ENCODE assay signal across 8 mouse cellular contexts in the genomic region with DNA sequence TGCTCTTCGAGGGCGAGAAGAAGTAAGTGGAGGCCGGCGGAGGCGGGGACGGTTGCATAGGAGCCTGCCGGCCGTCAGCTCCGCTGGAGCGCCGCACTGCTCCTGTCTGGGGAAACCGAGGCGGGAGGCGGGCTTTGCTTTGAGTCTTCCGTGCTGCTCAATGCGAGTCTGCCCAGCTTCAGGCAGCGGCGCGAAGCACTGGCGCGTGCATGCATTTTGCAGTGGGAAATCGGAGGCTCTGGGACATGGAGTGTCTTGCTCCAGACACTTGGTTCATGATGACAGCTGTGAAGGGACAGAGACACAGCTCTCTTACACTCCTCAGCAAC. TPM values are rescaled to one million over a fixed set of nuclear protein-coding genes. Genes with fewer than 3 reads are reported as not detected.
DNase-seq lines count a peak whose midpoint lies in the region; ATAC-seq and TF ChIP-seq lines count a peak whose summit lies in the region.

No protein-coding gene starts in this region.

- peak overlapping the region; percentile 95 for H3K9ac ChIP-seq in heart, embryonic 14.5 days (ENCODE audit: low read length)
- peak overlapping the region; percentile 80 for H3K9ac ChIP-seq in hindbrain, embryonic 12.5 days

- H3K9me3 ChIP-seq in heart, embryonic 14.5 days (ENCODE audit: control insufficient read depth, low read length): no peaks in the 10 kb centered on the region
- no peaks in the 10 kb centered on the region for H3K9me3 ChIP-seq in hindbrain, embryonic 12.5 days (replicated peaks)
- no peaks in the 10 kb centered on the region for H3K9me3 ChIP-seq in midbrain, embryonic 10.5 days (replicated peaks)

- TF ChIP-seq CTCF in Patski (IDR thresholded peaks at IDR 0.05): no peak

- peaks cover 24% of the 10 kb centered on the region for H3K36me3 ChIP-seq in heart, embryonic 14.5 days (ENCODE audit: control insufficient read depth, insufficient read depth, low read length)
- peaks cover 22% of the 10 kb centered on the region for H3K36me3 ChIP-seq in hindbrain, embryonic 12.5 days
- peaks cover 37% of the 10 kb centered on the region for H3K36me3 ChIP-seq in midbrain, embryonic 10.5 days

- H3K4me1 ChIP-seq in heart, embryonic 14.5 days (ENCODE audit: control insufficient read depth in 2 of 2, insufficient read depth in 2 of 2, low read length in 2 of 2): peaks cover 5 to 18% of the 10 kb centered on the region in 2 experiments
- H3K4me1 ChIP-seq in hindbrain, embryonic 12.5 days: peaks cover 23% of the 10 kb centered on the region
- peaks cover 24% of the 10 kb centered on the region for H3K4me1 ChIP-seq in midbrain, embryonic 10.5 days

- H3K27me3 ChIP-seq in heart, embryonic 14.5 days (ENCODE audit: control insufficient read depth, insufficient read depth, low read length): no peaks in the 10 kb centered on the region
- no peaks in the 10 kb centered on the region for H3K27me3 ChIP-seq in Patski
- H3K27me3 ChIP-seq in hindbrain, embryonic 12.5 days: no peaks in the 10 kb centered on the region
- H3K27me3 ChIP-seq in midbrain, embryonic 10.5 days (ENCODE audit: low read depth, poor library complexity, severe bottlenecking): no peaks in the 10 kb centered on the region

- DNase-seq in heart, postnatal 10 days: no peak
- no peak for DNase-seq in Patski (ENCODE audit: low read depth, low spot score)
- DNase-seq in midbrain, embryonic 10.5 days (ENCODE audit: low spot score): no peak
- no peak for DNase-seq in adrenal gland, postnatal 10 days
- DNase-seq in frontal cortex, postnatal 25 days (ENCODE audit: low spot score in 2 of 2): no peak
- no peak for DNase-seq in left cerebral cortex, adult 9 months (ENCODE audit: low spot score in 2 of 2)

- in situ Hi-C loops in Patski (cut with MboI; ENCODE audit: low pct_unique_long_range_greater_than_20kb): no loop called here

- under 1% methylated on average over 22 of the region's 22 CpGs for WGBS in heart, embryonic 14.5 days
- WGBS in hindbrain, embryonic 12.5 days: under 1% methylated on average over 22 of the region's 22 CpGs
- under 1% methylated on average over 22 of the region's 22 CpGs for WGBS in midbrain, embryonic 10.5 days

- H3K27ac ChIP-seq in heart, embryonic 14.5 days (replicated peaks in 1 of 2; ENCODE audit: control insufficient read depth in 1 of 2, insufficient read depth in 1 of 2, low read depth in 2 of 2, low read length in 2 of 2): peak overlapping the region in 1 of 2 experiments; percentile 65; a peak in 1 of 4 replicates
- H3K27ac ChIP-seq in hindbrain, embryonic 12.5 days: peak overlapping the region; percentile 56; the same call in 1 of the 2 replicates
- H3K27ac ChIP-seq in midbrain, embryonic 10.5 days (replicated peaks): peak overlapping the region; percentile 89

- H3K4me2 ChIP-seq in heart, embryonic 14.5 days (ENCODE audit: low read length): peak overlapping the region; percentile 95
- peak overlapping the region; percentile 88 for H3K4me2 ChIP-seq in hindbrain, embryonic 12.5 days (replicated peaks)

- peak; percentile 28 for ATAC-seq in heart, embryonic 14.5 days (ENCODE audit: insufficient number of reproducible peaks, insufficient read depth, low FRiP score, low read depth)
- ATAC-seq in Patski: peak; percentile 19
- peak; percentile 65 for ATAC-seq in hindbrain, embryonic 12.5 days (ENCODE audit: low FRiP score)

- intact Hi-C loops in heart, postnatal 10 days (cut with DNase I): loop anchor here (1.0 to 5.0 kb wide), 2 partner anchors 19 to 71 kb away; no protein-coding TSS in a partner anchor

- CTCF ChIA-PET in Patski (lab: Charles Lee): interaction anchor here (1.0 to 2.5 kb wide), 4 partner anchors 12 to 52 kb away, joined by 3 to 18 read pairs (median 4); no protein-coding TSS in a partner anchor

- POLR2A ChIA-PET in Patski (lab: Charles Lee): interaction anchor here (0.7 to 0.9 kb wide), 2 partner anchors 17 to 18 kb away, joined by 3 read pairs; no protein-coding TSS in a partner anchor

- H3K4me3 ChIP-seq in heart, embryonic 14.5 days (ENCODE audit: control insufficient read depth in 1 of 2, insufficient read depth in 1 of 2, low read depth in 1 of 2, low read length in 2 of 2): peak overlapping the region; percentile 86 to 97
- peak overlapping the region; percentile 75 for H3K4me3 ChIP-seq in hindbrain, embryonic 12.5 days
- H3K4me3 ChIP-seq in midbrain, embryonic 10.5 days: peak overlapping the region; percentile 91

RNA-seq across cellular contexts. Expression of a gene that starts 0.3 kb away (rescaled TPM):
- 166 and 178 TPM in 2 replicates for polyA plus RNA-seq in heart, embryonic 14.5 days (2014; fragmentation: Nextera tagmentation; extraction: Ambion mirVana)
- total RNA-seq in heart, postnatal 10 days (2021): 10 to 100 TPM; 63.9 to 80.0 TPM
- 147 TPM for polyA plus RNA-seq in Patski (2021)
- 187 and 217 TPM in 2 replicates for polyA plus RNA-seq in hindbrain, embryonic 12.5 days (2016; fragmentation: Nextera tagmentation; extraction: Ambion mirVana)
- polyA plus RNA-seq in midbrain, embryonic 10.5 days (2016; fragmentation: Nextera tagmentation; extraction: Ambion mirVana): 286 and 311 TPM in 2 replicates
- total RNA-seq in adrenal gland, postnatal 10 days (2021): 10 to 100 TPM; 84.1 to 89.4 TPM

RNA-seq across cellular contexts. Expression of a gene that starts 19.1 kb away (rescaled TPM):
- polyA plus RNA-seq in heart, embryonic 14.5 days (2014; fragmentation: Nextera tagmentation; extraction: Ambion mirVana): 13.8 and 16.9 TPM in 2 replicates
- 1 to 10 TPM; 7.0 to 7.7 TPM for total RNA-seq in heart, postnatal 10 days (2021)
- 37.3 TPM for polyA plus RNA-seq in Patski (2021)
- polyA plus RNA-seq in hindbrain, embryonic 12.5 days (2016; fragmentation: Nextera tagmentation; extraction: Ambion mirVana): 34.5 and 36.6 TPM in 2 replicates
- polyA plus RNA-seq in midbrain, embryonic 10.5 days (2016; fragmentation: Nextera tagmentation; extraction: Ambion mirVana): 56.9 and 59.0 TPM in 2 replicates
- 10 to 100 TPM in 1 of 2 experiments, 1 to 10 TPM in 1; 8.6 to 11.9 TPM for total RNA-seq in adrenal gland, postnatal 10 days (2021)

RNA-seq across cellular contexts. Expression of a gene that starts 19.2 kb away (rescaled TPM):
- 9.5 and 9.9 TPM in 2 replicates for polyA plus RNA-seq in heart, embryonic 14.5 days (2014; fragmentation: Nextera tagmentation; extraction: Ambion mirVana)
- 1 to 10 TPM; 6.1 to 7.1 TPM for total RNA-seq in heart, postnatal 10 days (2021)
- 11.2 TPM for polyA plus RNA-seq in Patski (2021)
- 23.0 and 23.3 TPM in 2 replicates for polyA plus RNA-seq in hindbrain, embryonic 12.5 days (2016; fragmentation: Nextera tagmentation; extraction: Ambion mirVana)
- polyA plus RNA-seq in midbrain, embryonic 10.5 days (2016; fragmentation: Nextera tagmentation; extraction: Ambion mirVana): 27.1 and 27.5 TPM in 2 replicates
- total RNA-seq in adrenal gland, postnatal 10 days (2021): 1 to 10 TPM; 5.6 to 9.2 TPM

RNA-seq across cellular contexts. Expression of a gene that starts 33.0 kb away (rescaled TPM):
- polyA plus RNA-seq in heart, embryonic 14.5 days (2014; fragmentation: Nextera tagmentation; extraction: Ambion mirVana): 1.3 and 1.8 TPM in 2 replicates
- 1 to 10 TPM; 5.5 to 6.3 TPM for total RNA-seq in heart, postnatal 10 days (2021)
- 8.7 TPM for polyA plus RNA-seq in Patski (2021)
- 12.5 and 13.1 TPM in 2 replicates for polyA plus RNA-seq in hindbrain, embryonic 12.5 days (2016; fragmentation: Nextera tagmentation; extraction: Ambion mirVana)
- 3.6 and 6.3 TPM in 2 replicates for polyA plus RNA-seq in midbrain, embryonic 10.5 days (2016; fragmentation: Nextera tagmentation; extraction: Ambion mirVana)
- total RNA-seq in adrenal gland, postnatal 10 days (2021): 10 to 100 TPM in 1 of 2 experiments, 1 to 10 TPM in 1; 8.4 to 13.7 TPM

RNA-seq across cellular contexts. Expression of a gene that starts 53.8 kb away (rescaled TPM):
- polyA plus RNA-seq in heart, embryonic 14.5 days (2014; fragmentation: Nextera tagmentation; extraction: Ambion mirVana): 1.3 TPM in 2 replicates
- 1 to 10 TPM; 2.7 to 3.8 TPM for total RNA-seq in heart, postnatal 10 days (2021)
- 40.0 TPM for polyA plus RNA-seq in Patski (2021)
- polyA plus RNA-seq in hindbrain, embryonic 12.5 days (2016; fragmentation: Nextera tagmentation; extraction: Ambion mirVana): 19.0 and 21.3 TPM in 2 replicates
- 8.0 and 10.8 TPM in 2 replicates for polyA plus RNA-seq in midbrain, embryonic 10.5 days (2016; fragmentation: Nextera tagmentation; extraction: Ambion mirVana)
- total RNA-seq in adrenal gland, postnatal 10 days (2021): 1 to 10 TPM; 5.1 to 6.6 TPM
